In the genomic region with DNA sequence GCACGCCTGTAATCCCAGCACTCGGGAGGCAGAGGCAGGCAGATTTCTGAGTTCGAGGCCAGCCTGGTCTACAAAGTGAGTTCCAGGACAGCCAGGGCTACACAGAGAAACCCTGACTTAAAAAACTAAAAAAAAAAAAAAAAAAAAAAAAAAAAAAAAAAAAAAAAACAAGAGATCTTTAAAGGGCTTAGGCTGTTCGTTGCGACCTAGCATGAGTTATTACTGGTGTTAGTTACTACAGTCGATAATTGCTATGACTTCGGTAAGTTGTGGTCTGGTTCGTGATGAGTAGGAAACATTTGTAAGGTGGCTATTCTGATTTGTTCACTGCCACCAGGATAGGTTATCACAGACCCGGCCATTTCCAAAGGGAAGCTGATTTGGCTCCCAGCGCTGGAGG, we compare ENCODE assay signal across 9 mouse cellular contexts. TPM values are rescaled to one million over a fixed set of nuclear protein-coding genes. Genes with fewer than 3 reads are reported as not detected.
"Had no signal": no experiment of that assay in that cellular context is flagged by ENCODE, and none has a peak within 500 bp of the region (broad histone marks: within the 10 kb centered on the region; RNA-seq: fewer than 3 reads in every experiment).

No protein-coding gene starts in this region.

RNA-seq across cellular contexts. Expression of gene Pnpla1, which starts 41.9 kb away (rescaled TPM):
- total RNA-seq: monocyte, adult 5-6 weeks; neutrophil, adult 5-6 weeks had no signal
- polyA plus RNA-seq: lung, embryonic 15.5 days; macrophage; midbrain, embryonic 11.5 days; midbrain, embryonic 13.5 days; midbrain, postnatal 0 days; neural tube, embryonic 12.5 days; thymus, postnatal 0 days had no signal
